Mouse (Mus musculus) forebrain, embryonic 10.5 days (tissue): ENCODE results near the gene Zfyve26. TPM values are rescaled to one million over a fixed set of nuclear protein-coding genes. Genes with fewer than 3 reads are reported as not detected.
A peak's percentile ranks its signal among the peaks of the same experiment; 100 is the strongest.
"Not testable (repeated sequence)": the region's sequence is repeated elsewhere in the genome, so short reads cannot be mapped to it uniquely, and the experiment has no call there.

Experiments
- DNase-seq: peaks from one replicate; pipeline ENCODE4 v3.0.0-alpha.2; 2017; ENCODE audit warnings: low spot score; ENCODE audit errors: extremely low spot score
- H3K27ac ChIP-seq: fragments of 300-500 bp; sonication (generic); 2 replicates; pipeline ENCODE4 v1.5.1; 2016; ENCODE audit warnings: mild to moderate bottlenecking
- H3K27me3 ChIP-seq: fragments of 300-500 bp; sonication (generic); 2 replicates; pipeline ENCODE4 v1.6.1; 2016; ENCODE audit warnings: mild to moderate bottlenecking; ENCODE audit not compliant: poor library complexity, severe bottlenecking
- H3K36me3 ChIP-seq: fragments of 300-500 bp; sonication (generic); replicated peaks from 2 replicates; pipeline ENCODE4 v1.6.1; 2016; ENCODE audit warnings: mild to moderate bottlenecking, moderate library complexity
- H3K4me1 ChIP-seq: fragments of 300-500 bp; sonication (generic); 2 replicates; pipeline ENCODE4 v1.6.1; 2016
- H3K4me3 ChIP-seq: fragments of 300-500 bp; sonication (generic); 2 replicates; pipeline ENCODE4 v1.5.1; 2016; ENCODE audit warnings: mild to moderate bottlenecking, moderate library complexity
- H3K9me3 ChIP-seq: fragments of 300-500 bp; sonication (generic); 2 replicates; pipeline ENCODE4 v1.6.1; 2016; ENCODE audit warnings: mild to moderate bottlenecking, moderate library complexity
- WGBS: fragments of 180-500 bp; shearing (Covaris S2); methylation state at CpG from one replicate; pipeline ENCODE4 v1.1.7; 2016; 5-methylcytosine and 5-hydroxymethylcytosine counted together
- polyA plus RNA-seq: library from polyadenylated mRNA; unstranded; fragments of >200 nt; fragmentation: Nextera tagmentation; extraction: Ambion mirVana; gene quantifications from 2 replicates; pipeline ENCODE4 v1.2.1, GENCODE M21; 2016

The Zfyve26 gene
- polyA plus RNA-seq, 1 experiment from 2014 or later, result 15.9 TPM

- peak overlapping the region; percentile 84 for H3K27ac ChIP-seq
- H3K9me3 ChIP-seq, result no peaks in the 10 kb centered on the region
- peaks cover 24% of the 10 kb centered on the region for H3K36me3 ChIP-seq
- DNase-seq, result peak; percentile 68
- H3K4me1 ChIP-seq, result peaks cover 15% of the 10 kb centered on the region
- WGBS, result under 1% methylated on average over 18 of the region's 18 CpGs
- peak overlapping the region; percentile 70 for H3K4me3 ChIP-seq
- H3K27me3 ChIP-seq, result no peaks in the 10 kb centered on the region
Measured at GRCm38 (mm10) chr12:79190931-79191673, 105.0 kb downstream of the Zfyve26 start.

GRCm38 (mm10) chr12:79185160-79185559, 110.9 kb downstream of the Zfyve26 start:
- DNase-seq, H3K27me3 ChIP-seq, H3K9me3 ChIP-seq, H3K27ac ChIP-seq, H3K4me3 ChIP-seq, H3K4me1 ChIP-seq: not testable (repeated sequence)
- WGBS, result 91% methylated on average over 5 of the region's 6 CpGs
- peaks cover 83% of the 10 kb centered on the region for H3K36me3 ChIP-seq

Other genes starting within 250 kb of the Zfyve26 start
- gene Pigh, start 206.7 kb downstream of the Zfyve26 start, polyA plus RNA-seq, result 33.9 and 34.8 TPM in 2 replicates
- 1.5 and 2.4 TPM in 2 replicates for gene Arg2, start 165.5 kb downstream of the Zfyve26 start, polyA plus RNA-seq
- gene Vti1b, start 123.6 kb downstream of the Zfyve26 start, polyA plus RNA-seq, result 90.7 and 91.4 TPM in 2 replicates
- 19.7 and 20.7 TPM in 2 replicates for gene Rdh11, start 104.0 kb downstream of the Zfyve26 start, polyA plus RNA-seq
- 1.0 and 2.6 TPM in 2 replicates for gene Rdh12, start 87.4 kb downstream of the Zfyve26 start, polyA plus RNA-seq
- 7.1 and 7.5 TPM in 2 replicates for gene Rad51b, start 978 bp upstream of the Zfyve26 start, polyA plus RNA-seq